Comparison of ENCODE assay signal across 9 mouse cellular contexts in genomic region chr11:55113209-55113860, GRCm38 (mm10). TPM values are rescaled to one million over a fixed set of nuclear protein-coding genes. Genes with fewer than 3 reads are reported as not detected.
A peak's percentile ranks its signal among the peaks of the same experiment; 100 is the strongest.
DNase-seq lines count a peak whose midpoint lies in the region; ATAC-seq and TF ChIP-seq lines count a peak whose summit lies in the region.
"Had no signal": no experiment of that assay in that cellular context is flagged by ENCODE, and none has a peak within 500 bp of the region (broad histone marks: within the 10 kb centered on the region; RNA-seq: fewer than 3 reads in every experiment).

No protein-coding gene starts in this region.

- no peaks in the 10 kb centered on the region for H3K9me3 ChIP-seq in E14TG2a.4 (ENCODE audit: low read length)
- H3K9me3 ChIP-seq in forebrain, embryonic 14.5 days (replicated peaks; ENCODE audit: control insufficient read depth, low read length), result no peaks in the 10 kb centered on the region
- no peaks in the 10 kb centered on the region for H3K9me3 ChIP-seq in kidney, embryonic 14.5 days (ENCODE audit: control insufficient read depth, low read length)
- H3K9me3 ChIP-seq: embryonic facial prominence, embryonic 12.5 days had no signal

- peak overlapping the region; percentile 69 for H3K4me3 ChIP-seq in E14TG2a.4 (replicated peaks; ENCODE audit: low read length)
- no peak overlapping the region for H3K4me3 ChIP-seq in forebrain, embryonic 14.5 days (ENCODE audit: low read depth, low read length)
- H3K4me3 ChIP-seq in kidney, embryonic 14.5 days (ENCODE audit: low read length), result no peak overlapping the region
- H3K4me3 ChIP-seq: embryonic facial prominence, embryonic 12.5 days had no signal

- H3K27me3 ChIP-seq in E14TG2a.4 (ENCODE audit: insufficient read depth, low read length), result no peaks in the 10 kb centered on the region
- no peaks in the 10 kb centered on the region for H3K27me3 ChIP-seq in forebrain, embryonic 14.5 days (replicated peaks; ENCODE audit: control insufficient read depth, insufficient read depth, low read length)
- no peaks in the 10 kb centered on the region for H3K27me3 ChIP-seq in kidney, embryonic 14.5 days (ENCODE audit: control insufficient read depth, insufficient read depth, low read length)
- H3K27me3 ChIP-seq: embryonic facial prominence, embryonic 12.5 days had no signal

- peak; percentile 70 to 93 for ATAC-seq in hematopoietic stem cell, adult 5-6 weeks (replicated peaks in 1 of 2; ENCODE audit: insufficient read depth in 1 of 2, low FRiP score in 2 of 2, low TSS enrichment in 1 of 2, low read depth in 1 of 2, poor library complexity in 2 of 2, severe bottlenecking in 2 of 2)
- no peak for ATAC-seq in forebrain, embryonic 14.5 days
- no peak for ATAC-seq in kidney, embryonic 14.5 days (ENCODE audit: low FRiP score, low TSS enrichment)

- peaks cover 44% of the 10 kb centered on the region for H3K4me1 ChIP-seq in E14TG2a.4 (replicated peaks; ENCODE audit: low read depth, low read length)
- H3K4me1 ChIP-seq in forebrain, embryonic 14.5 days (ENCODE audit: control insufficient read depth, insufficient read depth, low read length), result no peaks in the 10 kb centered on the region
- peaks cover 11% of the 10 kb centered on the region; the same call in 1 of the 2 replicates for H3K4me1 ChIP-seq in kidney, embryonic 14.5 days (ENCODE audit: control insufficient read depth, insufficient read depth, low read length)
- H3K4me1 ChIP-seq: embryonic facial prominence, embryonic 12.5 days had no signal

- H3K27ac ChIP-seq in forebrain, embryonic 14.5 days (ENCODE audit: low read depth, low read length), result no peak overlapping the region
- no peak overlapping the region for H3K27ac ChIP-seq in kidney, embryonic 14.5 days (ENCODE audit: low read depth, low read length)
- H3K27ac ChIP-seq: embryonic facial prominence, embryonic 12.5 days had no signal

- WGBS in forebrain, embryonic 14.5 days, result 83% methylated on average over 7 of the region's 7 CpGs
- 66% methylated on average over 7 of the region's 7 CpGs for WGBS in kidney, embryonic 14.5 days

- no peak for TF ChIP-seq CTCF in E14TG2a.4 (conservative IDR thresholded peaks at IDR 0.05; ENCODE audit: low read length)

- peaks cover 22% of the 10 kb centered on the region for H3K36me3 ChIP-seq in E14TG2a.4 (ENCODE audit: insufficient read depth, low read length)
- H3K36me3 ChIP-seq in forebrain, embryonic 14.5 days (ENCODE audit: control insufficient read depth, insufficient read depth, low read length), result no peaks in the 10 kb centered on the region
- no peaks in the 10 kb centered on the region; the same call in 1 of the 2 replicates for H3K36me3 ChIP-seq in kidney, embryonic 14.5 days (ENCODE audit: control insufficient read depth, insufficient read depth, low read length)
- H3K36me3 ChIP-seq: embryonic facial prominence, embryonic 12.5 days had no signal

- H3K4me2 ChIP-seq in forebrain, embryonic 14.5 days (ENCODE audit: low read length), result no peak overlapping the region
- H3K4me2 ChIP-seq in kidney, embryonic 14.5 days (replicated peaks; ENCODE audit: low read depth, low read length), result no peak overlapping the region
- H3K4me2 ChIP-seq: embryonic facial prominence, embryonic 12.5 days had no signal

- peak; percentile 51 for DNase-seq in CD4-positive helper T cell, adult 2 months (ENCODE audit: low read depth, low spot score)
- peak; percentile 74 to 84 for DNase-seq in monocyte, adult 2 months (ENCODE audit: low read depth in 1 of 2, low spot score in 2 of 2)
- DNase-seq in forebrain, embryonic 14.5 days (ENCODE audit: low spot score), result no peak
- no peak for DNase-seq in kidney, postnatal 10 days

- H3K9ac ChIP-seq in forebrain, embryonic 14.5 days (ENCODE audit: low read length), result no peak overlapping the region
- H3K9ac ChIP-seq in kidney, embryonic 14.5 days (ENCODE audit: low read depth, low read length), result no peak overlapping the region
- H3K9ac ChIP-seq: embryonic facial prominence, embryonic 12.5 days had no signal

RNA-seq across cellular contexts. Expression of gene Gm2a, which starts 15.4 kb away (rescaled TPM):
- total RNA-seq in hematopoietic stem cell, adult 5-6 weeks (2017), result 70.1 and 79.8 TPM in 2 replicates
- 22.5 and 22.8 TPM in 2 replicates for polyA plus RNA-seq in forebrain, embryonic 14.5 days (2014; fragmentation: Nextera tagmentation; extraction: Ambion mirVana)
- 27.3 and 33.6 TPM in 2 replicates for polyA plus RNA-seq in kidney, embryonic 14.5 days (2014; fragmentation: Nextera tagmentation; extraction: Ambion mirVana)

RNA-seq across cellular contexts. Expression of gene Ccdc69, which starts 35.4 kb away (rescaled TPM):
- total RNA-seq in hematopoietic stem cell, adult 5-6 weeks (2017), result 47.6 and 48.7 TPM in 2 replicates
- polyA plus RNA-seq in forebrain, embryonic 14.5 days (2014; fragmentation: Nextera tagmentation; extraction: Ambion mirVana), result 0.20 and 0.56 TPM in 2 replicates
- 3.5 and 3.6 TPM in 2 replicates for polyA plus RNA-seq in kidney, embryonic 14.5 days (2014; fragmentation: Nextera tagmentation; extraction: Ambion mirVana)

RNA-seq across cellular contexts. Expression of gene Slc36a3, which starts 38.2 kb away (rescaled TPM):
- not detected in 2 replicates for total RNA-seq in hematopoietic stem cell, adult 5-6 weeks (2017)
- not detected in 2 replicates for polyA plus RNA-seq in forebrain, embryonic 14.5 days (2014; fragmentation: Nextera tagmentation; extraction: Ambion mirVana)
- polyA plus RNA-seq in kidney, embryonic 14.5 days (2014; fragmentation: Nextera tagmentation; extraction: Ambion mirVana), result not detected in 2 replicates
- total RNA-seq: left cerebral cortex, postnatal 25 days had no signal
- polyA plus RNA-seq: embryonic facial prominence, embryonic 12.5 days had no signal

Comparison
In these comparisons a context has a peak if more than half of its experiments do, and no peak if none do; other contexts are left out.
1. DNase-seq: peak in CD4-positive helper T cell, adult 2 months (single experiment) and monocyte, adult 2 months (2 of 2); none in forebrain, embryonic 14.5 days (single experiment) and kidney, postnatal 10 days (single experiment).
2. ATAC-seq: peak in hematopoietic stem cell, adult 5-6 weeks (2 of 2); none in forebrain, embryonic 14.5 days (single experiment) and kidney, embryonic 14.5 days (single experiment).